Mouse (Mus musculus) forebrain, embryonic 11.5 days (tissue): ENCODE measurements around the gene Podxl2. TPM values are rescaled to one million over a fixed set of nuclear protein-coding genes. Genes with fewer than 3 reads are reported as not detected.

ENCODE experiments used
- ATAC-seq: fragments of 200-750 bp; cut with Nextera tagmentation; replicated peaks from 2 replicates; pipeline ENCODE4 v1.8.0; 2017; ENCODE audit warnings: moderate TSS enrichment; ENCODE audit not compliant: low FRiP score
- DNase-seq: peaks from one replicate; pipeline ENCODE4 v3.0.0-alpha.2; 2017; ENCODE audit warnings: low spot score
- H3K27ac ChIP-seq: fragments of 300-500 bp; sonication (generic); 2 replicates; pipeline ENCODE4 v1.5.1; 2014; ENCODE audit warnings: low read depth, low read length
- H3K27me3 ChIP-seq: fragments of 300-500 bp; sonication (generic); 2 replicates; pipeline ENCODE4 v1.6.1; 2014; ENCODE audit warnings: mild to moderate bottlenecking, low read length, mixed read lengths; ENCODE audit not compliant: control insufficient read depth, insufficient read depth
- H3K36me3 ChIP-seq: fragments of 300-500 bp; sonication (generic); 2 replicates; pipeline ENCODE4 v1.6.1; 2014; ENCODE audit warnings: mild to moderate bottlenecking, low read length, moderate library complexity, mixed read lengths; ENCODE audit not compliant: control insufficient read depth, insufficient read depth
- H3K4me1 ChIP-seq: fragments of 300-500 bp; sonication (generic); replicated peaks from 2 replicates; pipeline ENCODE4 v1.6.1; 2014; ENCODE audit warnings: low read length, mixed read lengths; ENCODE audit not compliant: control insufficient read depth, insufficient read depth
- H3K4me2 ChIP-seq: fragments of 300-500 bp; sonication (generic); 2 replicates; pipeline ENCODE4 v1.6.1; 2014; ENCODE audit warnings: low read depth, mild to moderate bottlenecking, low read length, moderate library complexity, mixed read lengths; ENCODE audit not compliant: severe bottlenecking
- H3K4me3 ChIP-seq: fragments of 300-500 bp; sonication (generic); 2 replicates; pipeline ENCODE4 v1.5.1; 2014; ENCODE audit warnings: low read depth, low read length
- H3K9ac ChIP-seq: fragments of 300-500 bp; sonication (generic); 2 replicates; pipeline ENCODE4 v1.6.1; 2014; ENCODE audit warnings: low read length
- H3K9me3 ChIP-seq: fragments of 300-500 bp; sonication (generic); 2 replicates; pipeline ENCODE4 v1.6.1; 2016; ENCODE audit warnings: low read length, mixed read lengths; ENCODE audit not compliant: control insufficient read depth
- WGBS: fragments of 180-500 bp; shearing (Covaris S2); extraction: QIAGEN DNeasy Blood & Tissue Kit; methylation state at CpG from one replicate; pipeline ENCODE4 v1.1.7; 2014; 5-methylcytosine and 5-hydroxymethylcytosine counted together
- polyA plus RNA-seq: library from polyadenylated mRNA; unstranded; fragments of >200 nt; fragmentation: Nextera tagmentation; extraction: Ambion mirVana; gene quantifications from 2 replicates; pipeline ENCODE4 v1.2.1, GENCODE M21; 2014

Gene Podxl2
- polyA plus RNA-seq, 1 experiment from 2014 or later: 109 TPM

GRCm38 (mm10) chr6:88812886-88813285 is 62.0 kb downstream of the Podxl2 start:
- Histone ChIP-seq H3K9ac (no peak overlapping the region), H3K27ac (no peak overlapping the region), H3K4me3 (no peak overlapping the region), H3K4me1 (no peaks in the 10 kb centered on the region), H3K9me3 (no peaks in the 10 kb centered on the region), H3K27me3 (no peaks in the 10 kb centered on the region), H3K4me2 (no peak overlapping the region), H3K36me3 (no peaks in the 10 kb centered on the region)
- 79% methylated on average over 3 of the region's 3 CpGs for WGBS
- ATAC-seq (no peak), DNase-seq (no peak)

- Histone ChIP-seq H3K9me3 (no peaks in the 10 kb centered on the region), H3K4me1 (no peaks in the 10 kb centered on the region), H3K27me3 (no peaks in the 10 kb centered on the region), H3K4me2 (no peak overlapping the region), H3K27ac (no peak overlapping the region), H3K9ac (no peak overlapping the region), H3K4me3 (no peak overlapping the region), H3K36me3 (no peaks in the 10 kb centered on the region)
- DNase-seq: no peak
- no peak for ATAC-seq
- 71% methylated on average over 7 of the region's 7 CpGs for WGBS
These were observed 62.9 kb downstream of the Podxl2 start for GRCm38 (mm10) chr6:88811880-88812400.

GRCm38 (mm10) chr6:88811396-88811795 is 63.4 kb downstream of the Podxl2 start:
- ATAC-seq: no peak
- Histone ChIP-seq H3K4me3 (no peak overlapping the region), H3K9ac (no peak overlapping the region), H3K4me1 (no peaks in the 10 kb centered on the region), H3K27me3 (no peaks in the 10 kb centered on the region), H3K27ac (no peak overlapping the region), H3K9me3 (no peaks in the 10 kb centered on the region), H3K36me3 (no peaks in the 10 kb centered on the region), H3K4me2 (no peak overlapping the region)
- 61% methylated on average over 6 of the region's 7 CpGs for WGBS
- no peak for DNase-seq

GRCm38 (mm10) chr6:88810291-88810690 is 64.6 kb downstream of the Podxl2 start:
- whole genome bisulfite sequencing: 66% methylated on average over 3 of the region's 3 CpGs
- Histone ChIP-seq H3K4me1 (no peaks in the 10 kb centered on the region), H3K9ac (no peak overlapping the region), H3K36me3 (no peaks in the 10 kb centered on the region), H3K4me2 (no peak overlapping the region), H3K9me3 (no peaks in the 10 kb centered on the region), H3K27ac (no peak overlapping the region), H3K27me3 (no peaks in the 10 kb centered on the region), H3K4me3 (no peak overlapping the region)
- ATAC-seq (no peak), DNase-seq (no peak)

GRCm38 (mm10) chr6:88809091-88810037 is 65.5 kb downstream of the Podxl2 start:
- no peak overlapping the region for H3K27ac ChIP-seq
- 78% methylated on average over 23 of the region's 23 CpGs for WGBS

GRCm38 (mm10) chr6:88804966-88805577 is 69.8 kb downstream of the Podxl2 start:
- 95% methylated on average over 17 of the region's 17 CpGs for WGBS

More at GRCm38 (mm10) chr6:88809091-88810037, 65.5 kb downstream of the Podxl2 start:
- no peak overlapping the region for H3K9ac ChIP-seq
- no peaks in the 10 kb centered on the region for H3K9me3 ChIP-seq
- H3K4me2 ChIP-seq: no peak overlapping the region
- H3K4me1 ChIP-seq: no peaks in the 10 kb centered on the region
- H3K27me3 ChIP-seq: no peaks in the 10 kb centered on the region
- ATAC-seq: no peak
- H3K4me3 ChIP-seq: no peak overlapping the region
- DNase-seq: no peak
- H3K36me3 ChIP-seq: no peaks in the 10 kb centered on the region

GRCm38 (mm10) chr6:88803957-88804695 is 70.7 kb downstream of the Podxl2 start:
- 87% methylated on average over 4 of the region's 4 CpGs for WGBS

More at GRCm38 (mm10) chr6:88804966-88805577, 69.8 kb downstream of the Podxl2 start:
- H3K4me2 ChIP-seq: no peak overlapping the region
- H3K27me3 ChIP-seq: no peaks in the 10 kb centered on the region
- no peak overlapping the region for H3K9ac ChIP-seq
- H3K4me1 ChIP-seq: no peaks in the 10 kb centered on the region
- ATAC-seq (no peak), DNase-seq (no peak)
- no peak overlapping the region for H3K27ac ChIP-seq
- no peak overlapping the region for H3K4me3 ChIP-seq
- H3K36me3 ChIP-seq: no peaks in the 10 kb centered on the region
- H3K9me3 ChIP-seq: no peaks in the 10 kb centered on the region

GRCm38 (mm10) chr6:88803051-88803450 is 71.8 kb downstream of the Podxl2 start:
- Histone ChIP-seq H3K4me1 (no peaks in the 10 kb centered on the region), H3K4me3 (no peak overlapping the region), H3K36me3 (no peaks in the 10 kb centered on the region), H3K27me3 (no peaks in the 10 kb centered on the region), H3K4me2 (no peak overlapping the region), H3K9me3 (no peaks in the 10 kb centered on the region), H3K27ac (no peak overlapping the region), H3K9ac (no peak overlapping the region)
- WGBS: 88% methylated on average over 7 of the region's 7 CpGs
- DNase-seq (no peak), ATAC-seq (no peak)

More at GRCm38 (mm10) chr6:88803957-88804695, 70.7 kb downstream of the Podxl2 start:
- DNase-seq: no peak
- Histone ChIP-seq H3K4me2 (no peak overlapping the region), H3K27ac (no peak overlapping the region), H3K4me3 (no peak overlapping the region), H3K4me1 (no peaks in the 10 kb centered on the region), H3K9ac (no peak overlapping the region), H3K27me3 (no peaks in the 10 kb centered on the region), H3K9me3 (no peaks in the 10 kb centered on the region), H3K36me3 (no peaks in the 10 kb centered on the region)
- ATAC-seq: no peak
